Mouse (Mus musculus) layer of hippocampus, adult 9-10 months (tissue): ENCODE measurements around the gene Sap30l.

Source experiments
- DNase-seq: peaks from one replicate; pipeline ENCODE4 v3.0.0; 2022; ENCODE audit warnings: low spot score

Gene Sap30l

GRCm38 (mm10) chr11:57800971-57801765 lies at the start of gene Sap30l:
Gene Sap30l (plus strand): TSS chr11:57801637.
- peak; percentile 94 for DNase-seq

- DNase-seq = no peak
Measured at GRCm38 (mm10) chr11:57753538-57754203, 47.8 kb upstream of the Sap30l start.

- DNase-seq = no peak
Measured at GRCm38 (mm10) chr11:57758621-57759020, 42.8 kb upstream of the Sap30l start.

- no peak for DNase-seq
Measured at GRCm38 (mm10) chr11:57760509-57761058, 40.9 kb upstream of the Sap30l start.

- no peak for DNase-seq
Measured at GRCm38 (mm10) chr11:57761347-57761746, 40.1 kb upstream of the Sap30l start.

- no peak for DNase-seq
Measured at GRCm38 (mm10) chr11:57764124-57764523, 37.3 kb upstream of the Sap30l start.

GRCm38 (mm10) chr11:57766617-57767016 lies 34.8 kb upstream of the Sap30l start:
- no peak for DNase-seq

- no peak for DNase-seq
Measured at GRCm38 (mm10) chr11:57767171-57767570, 34.3 kb upstream of the Sap30l start.

- DNase-seq = no peak
Measured at GRCm38 (mm10) chr11:57770776-57771175, 30.7 kb upstream of the Sap30l start.

GRCm38 (mm10) chr11:57771676-57772075 lies 29.8 kb upstream of the Sap30l start:
- no peak for DNase-seq

- no peak for DNase-seq
Measured at GRCm38 (mm10) chr11:57773479-57773878, 28.0 kb upstream of the Sap30l start.

- DNase-seq = no peak
Measured at GRCm38 (mm10) chr11:57773936-57774335, 27.5 kb upstream of the Sap30l start.

- DNase-seq = no peak
Measured at GRCm38 (mm10) chr11:57775868-57776267, 25.6 kb upstream of the Sap30l start.

GRCm38 (mm10) chr11:57776546-57776945 lies 24.9 kb upstream of the Sap30l start:
- no peak for DNase-seq

- no peak for DNase-seq
Measured at GRCm38 (mm10) chr11:57778349-57778748, 23.1 kb upstream of the Sap30l start.

GRCm38 (mm10) chr11:57779824-57780223 lies 21.6 kb upstream of the Sap30l start:
- DNase-seq = no peak

- peak; percentile 18 for DNase-seq
Measured at GRCm38 (mm10) chr11:57786616-57787418, 14.6 kb upstream of the Sap30l start.

- no peak for DNase-seq
Measured at GRCm38 (mm10) chr11:57787913-57788312, 13.5 kb upstream of the Sap30l start.

GRCm38 (mm10) chr11:57790866-57791535 lies 10.4 kb upstream of the Sap30l start:
- no peak for DNase-seq

- DNase-seq = no peak
Measured at GRCm38 (mm10) chr11:57795086-57795485, 6.4 kb upstream of the Sap30l start.

- DNase-seq = no peak
Measured at GRCm38 (mm10) chr11:57797828-57798227, 3.6 kb upstream of the Sap30l start.

- DNase-seq = no peak
Measured at GRCm38 (mm10) chr11:57799456-57799855, 2.0 kb upstream of the Sap30l start.
